Mouse (Mus musculus) layer of hippocampus, postnatal 14 days (tissue): ENCODE results near the gene Ivns1abp. TPM values are rescaled to one million over a fixed set of nuclear protein-coding genes. Genes with fewer than 3 reads are reported as not detected.

Experiments
- total RNA-seq, 2 experiments: library from RNA; stranded (reverse); gene quantifications; 2 replicates each; pipeline ENCODE4 v1.2.3; 2021

Gene Ivns1abp
- total RNA-seq, 2 experiments from 2014 or later: 98.2 to 101 TPM

Other genes starting within 250 kb of the Ivns1abp start
- gene Gm47985, start 161.9 kb upstream of the Ivns1abp start, total RNA-seq: not detected
- not detected for gene Gm8947, start 152.1 kb upstream of the Ivns1abp start, total RNA-seq
- not detected for gene Gm47995, start 146.0 kb upstream of the Ivns1abp start, total RNA-seq
- gene 3110040M04Rik, start 140.4 kb upstream of the Ivns1abp start, total RNA-seq: not detected
- gene Gm47996, start 134.3 kb upstream of the Ivns1abp start, total RNA-seq: not detected
- gene Swt1, start 84.0 kb downstream of the Ivns1abp start, total RNA-seq: 10 to 100 TPM; 10.8 to 11.0 TPM
- gene Trmt1l, start 84.1 kb downstream of the Ivns1abp start, total RNA-seq: 10 to 100 TPM; 27.1 to 29.2 TPM
- gene Rnf2, start 156.5 kb downstream of the Ivns1abp start, total RNA-seq: 10 to 100 TPM; 37.0 to 40.7 TPM
- gene Fam129a, start 226.7 kb downstream of the Ivns1abp start, total RNA-seq: 1 to 10 TPM; 4.2 to 4.5 TPM